8 mouse cellular contexts compared by ENCODE assay signal in the genomic region with DNA sequence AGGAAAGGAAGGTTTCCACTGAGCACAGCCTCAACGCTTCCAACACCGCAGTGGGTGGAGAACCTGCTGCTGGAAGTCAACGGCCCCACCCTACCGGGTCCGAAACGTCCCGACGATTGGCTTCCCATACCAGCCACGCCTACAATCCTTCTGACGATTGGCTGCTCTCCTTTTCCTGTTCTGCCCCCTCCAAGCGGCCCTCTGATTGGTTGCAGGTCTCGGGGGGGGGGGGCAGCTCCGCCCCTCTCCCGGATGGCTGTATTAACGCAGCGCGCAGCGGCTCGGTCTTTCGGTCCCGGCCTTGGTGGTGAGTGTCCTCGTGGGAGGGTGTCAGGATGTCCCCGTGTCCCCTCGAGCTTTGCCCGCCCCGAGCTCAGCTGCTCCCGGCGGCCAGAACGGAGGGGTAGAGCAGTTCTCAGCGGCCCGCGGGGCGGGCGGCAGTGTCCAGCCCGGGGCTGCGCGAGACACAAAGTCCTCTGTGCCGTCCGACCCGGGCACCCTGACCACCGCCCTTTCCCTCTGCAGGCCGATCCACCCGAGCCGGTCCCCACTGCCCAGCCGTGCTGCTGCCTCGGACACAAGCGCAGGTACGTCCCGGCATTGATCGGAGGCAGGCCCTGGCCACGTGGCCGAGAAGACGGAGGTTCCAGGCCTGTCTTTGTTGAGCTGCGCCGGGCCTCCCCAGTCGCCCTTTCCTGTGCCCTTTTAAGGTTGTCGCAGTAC. TPM values are rescaled to one million over a fixed set of nuclear protein-coding genes. Genes with fewer than 3 reads are reported as not detected.
DNase-seq lines count a peak whose midpoint lies in the region; ATAC-seq lines count a peak whose summit lies in the region.

No protein-coding gene starts in this region.

- H3K4me3 ChIP-seq in intestine, embryonic 14.5 days (ENCODE audit: low read depth, low read length): peak overlapping the region; percentile 90

- H3K36me3 ChIP-seq in intestine, embryonic 14.5 days (ENCODE audit: control insufficient read depth, insufficient read depth, low read length): peaks cover 35% of the 10 kb centered on the region

- intact Hi-C loops in left cerebral cortex, postnatal 14 days (cut with DNase I): loop anchor here (5.0 to 10.0 kb wide), 2 partner anchors 104 to 182 kb away; a partner anchor contains a TSS

- H3K9me3 ChIP-seq in intestine, embryonic 14.5 days (ENCODE audit: control insufficient read depth, low read length): no peaks in the 10 kb centered on the region

- peak overlapping the region; percentile 92 for H3K27ac ChIP-seq in intestine, embryonic 14.5 days (ENCODE audit: low read depth)

- DNase-seq in adrenal gland, adult 18-20 months (ENCODE audit: low spot score in 2 of 2): peak; percentile 83 to 86
- peak; percentile 97 for DNase-seq in embryo, embryonic 11 days
- DNase-seq in gastrocnemius, postnatal 25 days: peak; percentile 96
- peak; percentile 96 for DNase-seq in intestine, embryonic 14.5 days (ENCODE audit: low spot score)
- peak; percentile 95 to 97 for DNase-seq in left cerebral cortex, postnatal 14 days (ENCODE audit: low spot score in 2 of 2)
- peak; percentile 95 for DNase-seq in mesoderm, embryonic 11.5 days (ENCODE audit: low read depth, low spot score)
- DNase-seq in right cerebral cortex, postnatal 36 days (ENCODE audit: low spot score in 2 of 2): peak; percentile 93 to 96
- DNase-seq in yolk sac, embryonic 10.5 days (ENCODE audit: low spot score): peak; percentile 97

- H3K4me2 ChIP-seq in intestine, embryonic 14.5 days (ENCODE audit: low read length): peak overlapping the region; percentile 84

- ATAC-seq in intestine, embryonic 14.5 days (replicated peaks; ENCODE audit: low FRiP score, low TSS enrichment, low read depth): peak; percentile 99

- H3K27me3 ChIP-seq in intestine, embryonic 14.5 days (replicated peaks; ENCODE audit: control insufficient read depth, insufficient read depth, low read length): no peaks in the 10 kb centered on the region

- peaks cover 9% of the 10 kb centered on the region for H3K4me1 ChIP-seq in intestine, embryonic 14.5 days (replicated peaks; ENCODE audit: control insufficient read depth, insufficient read depth, low read length)

- under 1% methylated on average over 57 of the region's 57 CpGs for WGBS in intestine, embryonic 14.5 days

- H3K9ac ChIP-seq in intestine, embryonic 14.5 days (ENCODE audit: low read length): peak overlapping the region; percentile 99

RNA-seq across cellular contexts. Expression of a gene that starts 24.8 kb away (rescaled TPM):
- total RNA-seq in adrenal gland, adult 18-20 months (2021): 10 to 100 TPM; 25.8 to 26.9 TPM
- total RNA-seq in gastrocnemius, postnatal 25 days (2021): 10 to 100 TPM; 11.8 to 14.1 TPM
- polyA plus RNA-seq in intestine, embryonic 14.5 days (2014; fragmentation: Nextera tagmentation; extraction: Ambion mirVana): 29.7 and 32.2 TPM in 2 replicates
- 100 to 1,000 TPM; 155 TPM for total RNA-seq in left cerebral cortex, postnatal 14 days (2021)

Comparison
In these comparisons a context has a peak if more than half of its experiments do, and no peak if none do; other contexts are left out.
1. Peak in every context shown above with its lines: DNase-seq, ATAC-seq, H3K4me3 ChIP-seq and H3K27ac ChIP-seq.
2. RNA of a gene that starts 24.8 kb away (total RNA-seq): 155 TPM in left cerebral cortex, postnatal 14 days; 25.8 to 26.9 TPM in adrenal gland, adult 18-20 months and 11.8 to 14.1 TPM in gastrocnemius, postnatal 25 days; every median in the first group is over 4 times any median in the second.